Mouse (Mus musculus) retina, postnatal 7 days (tissue): ENCODE measurements at regions not wholly inside any gene's neighbourhood (a gene's known extent, or its start where the extent isn't known, plus 50 kb on each side); places are given as distances from the start of the nearest gene placed in this dataset.

Experiments used
- DNase-seq: peaks from one replicate; pipeline ENCODE4 v3.0.0-alpha.2; 2012; ENCODE audit warnings: low read depth, low spot score

DNA sequence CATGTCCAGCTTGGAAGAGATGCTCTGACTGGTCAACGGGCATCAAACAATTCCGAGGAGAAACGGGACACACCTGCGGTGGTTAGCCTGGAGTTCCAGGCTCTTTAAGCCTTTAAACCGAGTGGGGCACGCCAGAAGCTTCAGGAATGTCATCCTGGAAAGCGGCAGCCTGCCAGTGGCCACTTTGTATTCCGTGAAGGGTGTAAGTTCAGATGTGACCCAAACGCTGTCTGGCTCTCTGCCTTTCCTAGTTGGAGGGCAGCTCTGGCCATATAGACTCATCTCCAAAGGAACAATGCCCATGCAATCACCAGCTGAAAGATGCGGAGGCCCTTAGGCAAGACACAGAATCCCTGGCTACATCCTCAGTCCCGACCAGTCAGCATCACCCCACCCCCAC is 597.8 kb upstream of the Gm10131 start:
- DNase-seq, result no peak

DNA sequence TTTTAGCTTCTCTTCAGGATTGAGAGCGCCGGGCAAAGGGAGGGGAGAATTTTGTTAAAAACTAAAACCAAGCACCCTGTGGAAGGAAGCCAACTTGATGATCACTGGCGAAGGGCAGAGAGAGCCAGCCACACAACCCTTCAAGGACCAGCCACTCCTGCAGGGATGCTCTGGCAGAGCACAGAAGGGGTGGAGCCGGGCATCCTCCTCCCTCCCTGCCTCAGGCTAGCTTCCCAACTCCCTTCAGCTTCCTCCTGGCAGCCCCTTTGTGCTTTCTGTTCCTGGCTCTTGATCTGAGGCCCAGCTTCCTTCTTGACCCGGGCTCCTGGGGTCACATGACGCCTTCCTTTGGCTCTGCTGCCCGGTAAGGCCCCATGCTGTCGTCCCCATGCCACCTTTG is 591.8 kb upstream of the Gm10131 start:
- no peak for DNase-seq

DNA sequence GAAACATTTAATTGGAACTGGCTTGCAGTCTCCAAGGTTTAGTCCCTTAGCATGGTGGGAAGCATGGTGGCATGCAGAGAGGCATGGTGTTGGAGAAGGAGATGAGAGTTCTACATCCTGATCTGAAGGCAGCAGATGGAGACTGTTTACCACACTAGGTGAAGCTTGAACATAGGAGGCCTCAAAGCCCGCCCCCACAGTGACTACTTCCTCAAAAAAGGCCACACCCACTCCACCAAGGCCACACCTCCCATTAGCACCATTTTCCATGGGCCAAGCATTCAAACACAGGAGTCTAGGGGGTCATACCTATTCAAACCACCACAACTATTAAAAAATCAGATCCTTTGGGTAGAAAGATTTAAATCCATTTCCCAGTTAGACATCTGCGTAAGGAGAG is 591.3 kb upstream of the Gm10131 start:
- DNase-seq, result no peak

GRCm38 (mm10) chr8:34699015-34699414 is 587.5 kb upstream of the Gm10131 start:
- DNase-seq, result no peak

DNA sequence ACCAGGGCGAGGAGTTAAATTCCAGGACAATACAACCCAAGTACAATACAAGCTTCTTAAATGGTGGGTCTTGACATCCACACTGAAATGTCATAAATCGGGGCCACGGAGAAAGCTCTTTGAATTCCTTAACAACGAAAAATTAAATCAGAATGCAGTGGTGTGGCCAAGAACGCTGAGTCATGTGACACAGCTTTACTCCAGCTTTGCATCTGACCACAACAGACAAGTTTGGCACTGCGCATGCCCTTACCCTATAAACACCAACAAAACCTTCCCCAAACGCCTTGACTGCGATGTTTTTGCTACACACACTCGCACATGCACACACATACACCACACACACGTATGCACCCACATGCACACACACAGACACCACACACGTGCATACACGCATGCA is 584.8 kb upstream of the Gm10131 start:
- DNase-seq, result no peak

DNA sequence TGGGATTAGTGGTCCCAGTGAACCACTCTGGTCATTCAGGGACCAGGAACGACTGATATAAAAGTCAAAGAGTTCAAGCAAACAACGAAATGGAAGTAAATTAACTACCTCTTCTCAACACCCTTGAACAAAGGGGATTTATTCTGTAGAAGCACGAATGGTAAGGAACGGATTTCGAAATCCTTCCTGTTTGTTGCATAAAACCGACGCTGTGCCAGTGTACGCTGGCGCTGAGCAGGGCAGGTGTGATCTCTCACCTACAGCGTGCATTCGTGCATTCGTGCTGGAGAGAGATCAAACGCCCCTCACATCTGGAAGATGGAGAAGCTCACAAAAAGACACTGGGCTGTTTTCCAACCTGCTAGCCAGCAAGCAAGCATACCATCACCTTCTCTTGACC is 581.1 kb upstream of the Gm10131 start:
- no peak for DNase-seq

- no peak for DNase-seq
Observed at GRCm38 (mm10) chr8:34691776-34692175, 580.2 kb upstream of the Gm10131 start.

GRCm38 (mm10) chr8:34689825-34690493 is 578.4 kb upstream of the Gm10131 start:
- DNase-seq, result no peak

DNA sequence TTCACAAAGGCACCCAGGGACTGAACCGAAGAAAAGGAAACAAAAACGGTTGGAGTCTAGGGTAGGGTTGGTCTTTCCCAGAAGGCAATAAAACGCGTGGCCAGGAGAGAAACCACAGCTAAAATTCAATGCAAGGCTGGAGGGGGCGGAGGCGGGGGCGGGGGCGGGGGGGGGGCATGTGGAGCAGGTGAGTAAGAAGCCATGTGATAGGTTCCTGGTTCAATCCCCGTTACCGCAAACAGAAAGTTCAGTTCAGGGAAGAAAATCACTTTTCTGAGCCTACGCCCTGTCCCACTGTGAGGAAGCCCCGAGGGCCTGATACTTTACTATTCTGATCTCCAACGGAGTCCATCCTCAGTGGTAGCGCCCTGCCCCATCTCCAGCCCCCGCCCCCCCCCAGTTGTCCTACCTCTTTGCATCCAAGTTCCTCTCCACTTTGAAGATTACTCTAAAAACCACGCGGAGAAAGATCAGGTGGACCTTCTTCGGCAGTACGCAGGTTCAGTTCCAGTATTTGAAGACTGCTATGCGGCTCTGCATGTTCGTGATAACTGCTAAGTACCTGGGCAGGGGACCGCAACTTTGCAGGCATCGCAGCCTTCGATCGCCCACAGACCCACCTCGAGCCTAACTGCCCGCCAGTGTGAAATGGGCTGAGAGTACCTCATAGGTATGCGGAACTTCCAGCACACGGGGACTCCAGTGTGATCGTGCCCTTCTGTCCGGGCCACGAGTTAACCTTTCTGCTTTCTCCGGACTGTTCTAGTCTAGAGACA is 577.7 kb upstream of the Gm10131 start:
- no peak for DNase-seq

DNA sequence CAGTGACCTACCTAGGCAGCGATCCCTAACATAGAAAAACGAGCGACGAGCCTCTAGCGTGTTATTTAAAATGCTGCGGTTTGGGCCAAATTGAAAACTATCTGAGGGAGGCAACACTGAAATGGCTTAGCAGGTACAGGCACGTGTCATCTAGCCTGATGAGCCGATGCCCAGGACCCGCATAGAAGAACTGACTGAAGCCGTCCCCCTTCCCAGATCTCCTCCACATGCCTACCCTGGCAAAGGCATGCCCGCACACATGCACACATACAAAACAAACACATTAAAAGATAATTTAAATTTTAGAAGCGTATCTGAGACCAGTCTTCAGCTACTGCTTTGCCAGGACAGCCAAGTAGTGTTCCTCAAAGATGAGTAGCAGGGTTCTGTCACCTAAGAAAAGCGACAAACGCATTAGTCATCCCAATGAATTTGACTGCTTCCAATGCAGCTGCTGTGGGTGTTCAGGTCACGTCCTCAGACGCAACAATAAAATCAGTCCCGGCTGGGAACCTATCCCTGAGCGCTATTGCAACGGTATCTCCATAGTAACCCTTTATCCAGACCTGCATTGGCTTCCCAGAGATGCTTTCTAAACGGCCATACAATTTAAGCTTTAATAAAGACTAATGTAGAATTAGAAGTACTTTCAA is 577.0 kb upstream of the Gm10131 start:
- DNase-seq, result no peak

DNA sequence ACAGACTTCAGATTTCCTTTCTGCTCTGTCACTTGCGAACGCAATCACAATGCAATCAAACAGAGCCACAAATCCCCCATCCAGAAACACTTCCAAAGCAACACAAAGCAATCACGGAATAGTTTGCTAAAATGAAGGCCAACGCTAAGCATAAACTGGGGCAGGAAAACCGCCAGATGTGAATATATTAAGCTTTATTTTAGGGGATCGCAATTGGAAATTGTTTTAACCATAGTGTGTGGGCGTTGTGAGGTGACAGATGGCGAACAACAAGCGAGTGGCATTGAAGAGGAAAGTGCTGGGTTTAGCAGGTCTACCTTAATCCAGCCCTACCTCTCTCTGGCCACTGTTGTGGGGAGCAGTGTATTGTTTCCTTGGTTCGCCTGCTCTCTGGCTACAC is 574.8 kb upstream of the Gm10131 start:
- DNase-seq, result no peak

DNA sequence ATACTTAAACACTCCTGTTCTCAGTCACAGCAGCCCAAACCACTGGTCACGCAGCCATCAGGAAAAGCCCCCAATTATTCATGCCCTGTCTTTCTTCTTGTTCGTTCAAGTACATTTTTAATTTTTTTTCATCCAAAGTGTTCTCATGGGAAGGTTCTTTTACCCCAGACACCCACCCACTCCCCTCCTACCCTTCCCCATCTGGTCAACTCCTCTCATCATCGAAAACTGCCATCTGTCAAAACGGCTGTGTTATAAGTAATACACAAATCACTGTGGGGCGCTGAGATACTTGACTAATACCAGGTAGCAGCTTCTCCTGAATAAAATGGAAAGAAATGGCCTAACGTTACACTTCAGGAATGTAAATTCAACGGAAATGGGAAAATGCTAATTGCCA is 573.1 kb upstream of the Gm10131 start:
- no peak for DNase-seq

GRCm38 (mm10) chr8:34683173-34683572 is 571.6 kb upstream of the Gm10131 start:
- no peak for DNase-seq

DNA sequence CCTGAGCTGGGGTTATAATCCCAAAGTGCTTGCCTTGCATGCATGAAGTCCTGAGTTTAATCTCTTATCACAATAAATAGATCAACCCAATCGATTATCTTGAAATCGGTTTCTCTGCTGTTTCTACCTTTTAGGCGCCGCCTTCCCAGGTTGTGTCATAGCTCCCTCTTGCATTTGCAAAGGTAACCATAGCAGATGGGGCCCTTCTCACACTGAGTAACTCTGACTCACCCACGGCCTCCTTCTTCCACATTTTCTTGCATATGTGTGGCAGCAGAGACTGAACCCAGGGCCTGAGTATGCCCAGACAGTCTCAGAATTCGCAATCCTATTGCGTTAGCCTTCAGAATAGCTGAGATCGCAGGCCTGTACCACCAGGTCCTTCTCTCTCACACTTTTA is 570.7 kb upstream of the Gm10131 start:
- DNase-seq, result no peak

- no peak for DNase-seq
Observed at GRCm38 (mm10) chr8:34679565-34680291, 568.2 kb upstream of the Gm10131 start.

DNA sequence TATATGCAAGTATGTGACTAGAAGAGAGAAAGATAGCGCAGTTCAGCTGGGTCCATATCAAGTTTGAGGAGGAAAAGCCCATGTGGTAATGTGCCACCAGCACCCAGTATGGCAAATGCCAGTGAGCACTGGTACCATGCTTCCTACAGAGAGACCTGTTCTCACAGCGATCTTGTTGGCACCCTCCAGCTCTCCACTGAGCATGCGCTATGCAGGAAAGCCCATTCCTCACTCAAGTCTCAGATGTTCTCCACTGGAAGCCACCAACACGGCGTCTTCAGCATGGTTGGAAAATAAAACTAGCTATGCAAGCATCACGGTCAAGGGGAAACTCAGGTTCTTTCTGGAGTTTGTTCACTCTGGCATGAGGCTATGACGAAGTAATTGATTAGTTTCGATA is 567.3 kb upstream of the Gm10131 start:
- no peak for DNase-seq

DNA sequence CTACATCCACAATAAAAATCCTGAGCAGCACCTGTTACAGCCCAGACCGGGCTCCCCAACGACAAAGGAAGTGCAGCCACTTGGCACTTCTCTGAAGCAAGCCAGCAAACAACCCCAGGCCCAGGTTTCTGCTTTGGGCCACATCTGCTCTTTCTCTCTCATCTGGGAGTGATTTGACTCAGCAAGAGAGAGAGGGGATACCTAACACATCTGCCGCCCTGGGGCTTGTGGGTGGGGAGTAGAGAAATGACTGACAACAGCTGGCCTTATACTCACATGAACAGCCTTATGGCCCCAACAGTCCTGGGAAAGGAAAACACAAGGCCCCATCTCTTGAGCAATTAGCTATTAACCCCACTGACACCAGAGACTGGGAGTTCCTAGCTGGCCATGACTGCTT is 560.2 kb upstream of the Gm10131 start:
- DNase-seq, result no peak

DNA sequence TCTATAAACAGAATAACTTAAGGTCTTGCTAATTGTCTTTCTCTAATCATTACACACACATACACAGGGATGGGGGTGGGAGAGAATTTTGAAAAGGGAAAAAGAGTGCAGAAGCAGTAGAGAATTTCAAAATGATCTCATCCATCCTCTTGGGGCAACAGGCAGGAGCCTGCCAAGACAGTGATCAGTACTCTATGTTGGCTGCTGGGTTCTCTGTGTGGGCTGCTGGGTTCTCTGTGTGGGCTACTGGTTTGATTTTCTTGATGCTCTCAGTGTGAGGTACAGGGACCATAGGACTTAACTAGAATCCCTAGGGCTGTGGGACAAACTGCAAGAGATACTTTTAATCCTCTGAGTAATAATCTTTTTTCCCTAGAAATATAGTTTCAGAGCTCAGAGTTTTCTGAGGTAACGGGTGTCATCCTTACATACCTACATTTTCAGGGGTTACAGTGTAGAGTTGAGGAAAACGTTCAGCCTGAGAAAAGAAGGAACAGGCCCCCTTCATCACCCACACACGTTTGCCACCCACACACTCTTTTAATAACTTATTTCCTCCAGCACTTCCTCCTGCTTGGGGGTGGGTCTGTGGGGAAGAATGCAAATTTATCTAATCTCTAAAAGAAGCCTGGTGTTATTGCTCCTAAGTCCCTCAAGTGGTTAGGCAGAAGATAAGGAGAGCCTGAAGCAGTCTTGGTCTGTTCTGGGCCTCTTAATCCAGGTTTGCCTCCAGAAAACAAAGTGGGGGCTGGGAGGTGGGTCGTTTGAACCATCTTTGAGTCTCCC is 559.6 kb upstream of the Gm10131 start:
- DNase-seq, result no peak

- DNase-seq, result no peak
Observed at GRCm38 (mm10) chr8:34669146-34669545, 557.6 kb upstream of the Gm10131 start.

DNA sequence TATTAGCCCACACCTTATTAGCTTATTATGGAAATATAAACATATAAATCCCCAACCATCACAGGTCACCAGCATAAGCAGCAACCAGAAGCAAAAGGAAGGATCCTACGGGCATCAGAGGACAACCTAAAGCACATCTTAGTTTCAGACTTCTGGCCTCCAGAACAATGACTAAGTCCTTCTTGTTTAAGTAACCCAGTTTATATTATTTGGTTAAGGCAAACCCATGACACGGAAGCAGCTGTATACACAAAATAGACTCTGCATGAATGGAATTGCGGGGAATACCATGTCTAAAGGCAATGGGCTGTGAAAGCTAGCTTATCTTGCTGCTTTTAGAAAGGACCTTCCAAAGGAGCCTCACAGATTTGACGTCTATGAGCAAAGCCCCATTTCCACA is 552.9 kb upstream of the Gm10131 start:
- DNase-seq, result no peak

DNA sequence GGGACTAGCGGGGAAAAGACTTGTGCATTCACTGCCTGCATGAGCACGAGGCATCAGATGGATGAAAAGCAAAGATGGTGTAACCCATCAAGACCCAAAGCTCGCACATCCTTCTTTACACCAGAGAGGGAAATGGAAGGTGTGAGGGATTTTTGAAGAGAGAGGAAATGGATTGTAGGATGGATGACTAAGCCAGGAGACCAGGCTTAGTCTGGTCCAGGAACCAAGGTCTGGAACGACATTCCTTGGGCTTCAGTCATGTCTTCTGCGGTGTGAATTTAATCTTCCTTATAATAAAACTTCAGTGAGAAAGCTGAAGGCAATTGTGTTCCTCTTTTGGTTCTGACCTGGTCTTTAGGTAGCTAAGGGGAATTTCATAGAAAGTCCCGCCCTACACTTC is 551.0 kb upstream of the Gm10131 start:
- no peak for DNase-seq
